ENCODE assay signal across 8 mouse cellular contexts in genomic region chr2:26502299-26502862, GRCm38 (mm10). TPM values are rescaled to one million over a fixed set of nuclear protein-coding genes. Genes with fewer than 3 reads are reported as not detected.
A peak's percentile ranks its signal among the peaks of the same experiment; 100 is the strongest.
DNase-seq lines count a peak whose midpoint lies in the region; ATAC-seq and TF ChIP-seq lines count a peak whose summit lies in the region.

No protein-coding gene starts in this region.

- no peak for TF ChIP-seq CTCF in layer of hippocampus, adult 2 months (conservative IDR thresholded peaks at IDR 0.05)
- no peak for TF ChIP-seq CTCF in bone marrow macrophage, adult 2 months (IDR thresholded peaks at IDR 0.05; ENCODE audit: low read depth, low read length)

- WGBS in heart, embryonic 10.5 days = under 1% methylated on average over 33 of the region's 33 CpGs
- under 1% methylated on average over 33 of the region's 33 CpGs for WGBS in kidney, embryonic 14.5 days
- WGBS in lung, embryonic 15.5 days = under 1% methylated on average over 33 of the region's 33 CpGs

- TF ChIP-seq POLR2A in bone marrow macrophage, adult 2 months (IDR thresholded peaks at IDR 0.05; ENCODE audit: borderline replicate concordance, low read depth, low read length) = no peak

- peaks cover 58% of the 10 kb centered on the region for H3K27me3 ChIP-seq in heart, embryonic 10.5 days (ENCODE audit: insufficient read depth, poor library complexity, severe bottlenecking)
- H3K27me3 ChIP-seq in kidney, embryonic 14.5 days (ENCODE audit: control insufficient read depth, insufficient read depth, low read length) = no peaks in the 10 kb centered on the region
- H3K27me3 ChIP-seq in lung, embryonic 15.5 days = no peaks in the 10 kb centered on the region

- H3K27ac ChIP-seq in layer of hippocampus, adult 2 months = peak overlapping the region; percentile 93
- no peak overlapping the region for H3K27ac ChIP-seq in bone marrow macrophage, adult 2 months (ENCODE audit: insufficient read depth, low read depth, low read length)
- peak overlapping the region; percentile 88 for H3K27ac ChIP-seq in heart, embryonic 10.5 days
- peak overlapping the region; percentile 78 for H3K27ac ChIP-seq in kidney, embryonic 14.5 days (ENCODE audit: low read depth, low read length)
- H3K27ac ChIP-seq in lung, embryonic 15.5 days = peak overlapping the region; percentile 91

- peaks cover 49% of the 10 kb centered on the region for H3K4me1 ChIP-seq in bone marrow macrophage, adult 2 months (ENCODE audit: control insufficient read depth, insufficient read depth, low read length)
- peaks cover 62% of the 10 kb centered on the region for H3K4me1 ChIP-seq in heart, embryonic 10.5 days
- H3K4me1 ChIP-seq in kidney, embryonic 14.5 days (ENCODE audit: control insufficient read depth, insufficient read depth, low read length) = peaks cover 69% of the 10 kb centered on the region
- peaks cover 72% of the 10 kb centered on the region for H3K4me1 ChIP-seq in lung, embryonic 15.5 days

- H3K4me3 ChIP-seq in layer of hippocampus, adult 2 months = peak overlapping the region; percentile 62
- peak overlapping the region; percentile 85 for H3K4me3 ChIP-seq in bone marrow macrophage, adult 2 months (ENCODE audit: insufficient read depth, low read length)
- H3K4me3 ChIP-seq in heart, embryonic 10.5 days = peak overlapping the region; percentile 75
- peak overlapping the region; percentile 90 for H3K4me3 ChIP-seq in kidney, embryonic 14.5 days (ENCODE audit: low read length)
- peak overlapping the region; percentile 78 for H3K4me3 ChIP-seq in lung, embryonic 15.5 days

- H3K36me3 ChIP-seq in heart, embryonic 10.5 days = no peaks in the 10 kb centered on the region
- peaks cover 5% of the 10 kb centered on the region for H3K36me3 ChIP-seq in kidney, embryonic 14.5 days (ENCODE audit: control insufficient read depth, insufficient read depth, low read length)
- no peaks in the 10 kb centered on the region for H3K36me3 ChIP-seq in lung, embryonic 15.5 days

- peak overlapping the region; percentile 92 for H3K9ac ChIP-seq in kidney, embryonic 14.5 days (ENCODE audit: low read depth, low read length)
- peak overlapping the region; percentile 82 for H3K9ac ChIP-seq in lung, embryonic 15.5 days

- peak overlapping the region; percentile 87 for H3K4me2 ChIP-seq in kidney, embryonic 14.5 days (replicated peaks; ENCODE audit: low read depth, low read length)
- peak overlapping the region; percentile 75 for H3K4me2 ChIP-seq in lung, embryonic 15.5 days

- DNase-seq in layer of hippocampus, adult 2 months (ENCODE audit: low spot score in 2 of 2) = peak in 1 of 2 experiments; percentile 37
- DNase-seq in layer of hippocampus, adult 18-20 months (ENCODE audit: low spot score in 2 of 2) = no peak
- no peak for DNase-seq in heart, embryonic 10.5 days (ENCODE audit: low spot score)
- DNase-seq in retina, postnatal 1 day = peak; percentile 95
- DNase-seq in T-cell, adult 2 months (ENCODE audit: low spot score) = no peak

- no peak; the same call in 1 of the 2 replicates for ATAC-seq in kidney, embryonic 14.5 days (ENCODE audit: low FRiP score, low TSS enrichment)
- ATAC-seq in lung, embryonic 15.5 days (ENCODE audit: borderline replicate concordance, extremely low read depth, low FRiP score, low TSS enrichment) = peak; percentile 28; the same call in 1 of the 2 replicates

- H3K9me3 ChIP-seq in heart, embryonic 10.5 days = no peaks in the 10 kb centered on the region
- no peaks in the 10 kb centered on the region for H3K9me3 ChIP-seq in kidney, embryonic 14.5 days (ENCODE audit: control insufficient read depth, low read length)
- H3K9me3 ChIP-seq in lung, embryonic 15.5 days = no peaks in the 10 kb centered on the region

RNA-seq across cellular contexts. Expression of gene Notch1, which starts 14.1 kb away (rescaled TPM):
- total RNA-seq in layer of hippocampus, adult 2 months (2021) = 10 to 100 TPM; 32.7 to 35.7 TPM
- total RNA-seq in layer of hippocampus, adult 18-20 months (2021) = 10 to 100 TPM; 26.4 to 26.9 TPM
- 27.6 and 36.4 TPM in 2 replicates for polyA plus RNA-seq in bone marrow macrophage, adult 2 months (2012; ENCODE audit: insufficient read depth, insufficient read length, missing spikeins)
- polyA plus RNA-seq in heart, embryonic 10.5 days (2016; fragmentation: Nextera tagmentation; extraction: Ambion mirVana) = 13.2 and 16.6 TPM in 2 replicates
- 33.4 and 45.1 TPM in 2 replicates for polyA plus RNA-seq in kidney, embryonic 14.5 days (2014; fragmentation: Nextera tagmentation; extraction: Ambion mirVana)
- 22.1 and 23.9 TPM in 2 replicates for polyA plus RNA-seq in lung, embryonic 15.5 days (2015; fragmentation: Nextera tagmentation; extraction: Ambion mirVana)

RNA-seq across cellular contexts. Expression of gene Sec16a, which starts 57.4 kb away (rescaled TPM):
- total RNA-seq in layer of hippocampus, adult 2 months (2021) = 10 to 100 TPM; 49.3 to 51.3 TPM
- 10 to 100 TPM; 50.3 to 50.4 TPM for total RNA-seq in layer of hippocampus, adult 18-20 months (2021)
- 26.4 and 41.7 TPM in 2 replicates for polyA plus RNA-seq in bone marrow macrophage, adult 2 months (2012; ENCODE audit: insufficient read depth, insufficient read length, missing spikeins)
- 24.7 and 26.4 TPM in 2 replicates for polyA plus RNA-seq in heart, embryonic 10.5 days (2016; fragmentation: Nextera tagmentation; extraction: Ambion mirVana)
- polyA plus RNA-seq in kidney, embryonic 14.5 days (2014; fragmentation: Nextera tagmentation; extraction: Ambion mirVana) = 18.9 and 43.9 TPM in 2 replicates
- 18.2 and 21.3 TPM in 2 replicates for polyA plus RNA-seq in lung, embryonic 15.5 days (2015; fragmentation: Nextera tagmentation; extraction: Ambion mirVana)
